Mouse (Mus musculus): Measurements from ENCODE around the gene Dcaf6. TPM values are rescaled to one million over a fixed set of nuclear protein-coding genes. Genes with fewer than 3 reads are reported as not detected.

The Dcaf6 gene
- total and polyA plus RNA-seq, 2 experiments = 20.5 to 38.9 TPM

DNA sequence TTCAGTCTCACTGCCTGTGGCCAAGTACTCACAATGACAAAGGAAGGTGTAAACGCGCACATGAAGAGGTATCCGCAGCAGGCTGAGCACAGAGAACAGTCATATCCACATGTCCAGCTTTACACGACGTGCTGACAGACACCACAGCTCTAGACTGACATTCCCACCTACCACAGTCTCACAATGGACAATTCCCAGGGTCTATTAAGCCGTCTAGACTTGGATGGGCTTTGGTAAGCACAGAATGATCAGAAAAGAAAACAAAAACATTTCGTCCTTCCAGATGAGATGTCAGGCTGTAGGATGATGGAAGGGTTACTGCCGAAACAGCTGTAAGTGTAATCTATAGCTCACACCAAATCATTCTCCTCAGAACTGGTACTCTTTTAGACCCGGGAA, 73.8 kb downstream of the Dcaf6 start:
- Histone ChIP-seq H3K4me1 (ENCODE audit: control insufficient read depth, insufficient read depth, low read length) (no peaks in the 10 kb centered on the region), H3K4me3 (ENCODE audit: insufficient read depth, low read depth, low read length) (no peak overlapping the region), H3K27me3 (ENCODE audit: control insufficient read depth, insufficient read depth, low read length) (no peaks in the 10 kb centered on the region), H3K36me3 (ENCODE audit: control insufficient read depth, insufficient read depth, low read length) (peaks cover 21% of the 10 kb centered on the region), H3K9ac (ENCODE audit: low read depth, low read length) (no peak overlapping the region), H3K27ac (replicated peaks; ENCODE audit: insufficient read depth, low read depth, low read length) (no peak overlapping the region), H3K79me2 (ENCODE audit: control insufficient read depth, insufficient read depth, low read length) (no peaks in the 10 kb centered on the region; the same call in 1 of the 2 replicates)
- TF ChIP-seq CTCF (IDR thresholded peaks at IDR 0.05; ENCODE audit: low read depth, low read length) (no peak), POLR2A (IDR thresholded peaks at IDR 0.05; ENCODE audit: extremely low read depth, insufficient read depth, low read length) (no peak)
- no peak for DNase-seq (ENCODE audit: extremely low read depth, low read depth, low spot score)
- WGBS = 89% methylated on average over 9 of the region's 9 CpGs

- Histone ChIP-seq H3K27ac (replicated peaks; ENCODE audit: insufficient read depth, low read depth, low read length) (no peak overlapping the region), H3K27me3 (ENCODE audit: control insufficient read depth, insufficient read depth, low read length) (no peaks in the 10 kb centered on the region), H3K4me1 (ENCODE audit: control insufficient read depth, insufficient read depth, low read length) (no peaks in the 10 kb centered on the region), H3K36me3 (ENCODE audit: control insufficient read depth, insufficient read depth, low read length) (peaks cover 21% of the 10 kb centered on the region), H3K79me2 (ENCODE audit: control insufficient read depth, insufficient read depth, low read length) (no peaks in the 10 kb centered on the region; the same call in 1 of the 2 replicates), H3K4me3 (ENCODE audit: insufficient read depth, low read depth, low read length) (no peak overlapping the region), H3K9ac (ENCODE audit: low read depth, low read length) (no peak overlapping the region)
- TF ChIP-seq POLR2A (IDR thresholded peaks at IDR 0.05; ENCODE audit: extremely low read depth, insufficient read depth, low read length) (no peak), CTCF (IDR thresholded peaks at IDR 0.05; ENCODE audit: low read depth, low read length) (no peak)
- no peak for DNase-seq (ENCODE audit: extremely low read depth, low read depth, low spot score)
- WGBS = 91% methylated on average over 14 of the region's 14 CpGs
Observed at GRCm38 (mm10) chr1:165385810-165386524, 74.3 kb downstream of the Dcaf6 start.

DNA sequence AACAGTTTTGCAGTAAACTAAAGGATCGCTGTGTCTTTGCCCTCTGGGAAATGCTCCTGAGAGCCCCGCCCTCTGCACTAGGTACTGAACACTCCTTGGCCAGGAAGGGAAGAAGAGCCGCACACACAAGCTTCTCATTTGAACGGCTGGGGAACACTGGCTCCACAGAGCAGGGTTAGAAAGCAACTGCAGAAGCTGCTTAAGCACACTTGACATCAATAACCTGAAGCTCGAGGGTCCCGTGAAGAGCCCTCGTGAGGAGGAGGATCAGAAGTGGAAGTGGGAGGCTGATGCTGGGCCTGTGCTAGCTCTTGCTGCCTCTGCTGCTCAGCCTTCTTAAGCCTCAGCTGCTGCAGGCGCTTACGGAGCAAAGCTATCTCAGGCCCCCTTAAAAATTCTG, 86.4 kb downstream of the Dcaf6 start:
- no peaks in the 10 kb centered on the region for H3K4me1 ChIP-seq (ENCODE audit: control insufficient read depth, insufficient read depth, low read length)
- WGBS = 84% methylated on average over 9 of the region's 9 CpGs

GRCm38 (mm10) chr1:165370990-165371389, 89.3 kb downstream of the Dcaf6 start:
- no peak for TF ChIP-seq POLR2A (IDR thresholded peaks at IDR 0.05; ENCODE audit: extremely low read depth, insufficient read depth, low read length)
- TF ChIP-seq CTCF (IDR thresholded peaks at IDR 0.05; ENCODE audit: low read depth, low read length) = no peak
- 98% methylated on average over 4 of the region's 4 CpGs for WGBS
- peaks cover 15% of the 10 kb centered on the region for H3K36me3 ChIP-seq (ENCODE audit: control insufficient read depth, insufficient read depth, low read length)
- H3K79me2 ChIP-seq (ENCODE audit: control insufficient read depth, insufficient read depth, low read length) = no peaks in the 10 kb centered on the region
- no peaks in the 10 kb centered on the region for H3K27me3 ChIP-seq (ENCODE audit: control insufficient read depth, insufficient read depth, low read length)
- no peak overlapping the region for H3K27ac ChIP-seq (replicated peaks; ENCODE audit: insufficient read depth, low read depth, low read length)
- no peak overlapping the region for H3K9ac ChIP-seq (ENCODE audit: low read depth, low read length)
- no peaks in the 10 kb centered on the region for H3K4me1 ChIP-seq (ENCODE audit: control insufficient read depth, insufficient read depth, low read length)
- H3K4me3 ChIP-seq (ENCODE audit: insufficient read depth, low read depth, low read length) = no peak overlapping the region
- no peak for DNase-seq (ENCODE audit: extremely low read depth, low read depth, low spot score)

More for the DNA sequence above, 86.4 kb downstream of the Dcaf6 start:
- no peak for DNase-seq (ENCODE audit: extremely low read depth, low read depth, low spot score)
- no peak overlapping the region for H3K4me3 ChIP-seq (ENCODE audit: insufficient read depth, low read depth, low read length)
- H3K27me3 ChIP-seq (ENCODE audit: control insufficient read depth, insufficient read depth, low read length) = no peaks in the 10 kb centered on the region
- TF ChIP-seq POLR2A (IDR thresholded peaks at IDR 0.05; ENCODE audit: extremely low read depth, insufficient read depth, low read length) (no peak), CTCF (IDR thresholded peaks at IDR 0.05; ENCODE audit: low read depth, low read length) (no peak)
- peaks cover 13% of the 10 kb centered on the region for H3K36me3 ChIP-seq (ENCODE audit: control insufficient read depth, insufficient read depth, low read length)
- no peaks in the 10 kb centered on the region for H3K79me2 ChIP-seq (ENCODE audit: control insufficient read depth, insufficient read depth, low read length)
- H3K27ac ChIP-seq (replicated peaks; ENCODE audit: insufficient read depth, low read depth, low read length) = no peak overlapping the region
- H3K9ac ChIP-seq (ENCODE audit: low read depth, low read length) = no peak overlapping the region

DNA sequence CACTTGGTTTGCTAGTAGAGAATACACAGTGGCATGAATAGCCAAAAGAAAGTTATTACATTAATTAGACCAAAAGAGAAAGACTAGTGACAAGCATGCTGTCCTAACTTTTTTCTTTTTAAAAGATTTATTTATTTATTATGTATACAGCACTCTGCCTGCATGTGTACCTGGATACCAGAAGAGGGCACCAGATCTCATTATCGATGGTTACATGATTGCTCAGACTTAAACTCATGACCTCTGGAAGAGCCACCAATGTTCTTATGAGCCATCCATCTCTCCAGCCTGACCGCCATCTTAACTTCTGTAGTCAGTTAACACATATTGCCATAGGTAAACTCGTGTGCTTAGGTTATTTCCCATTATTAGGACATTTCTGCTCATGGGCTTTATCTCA, 95.2 kb downstream of the Dcaf6 start:
- H3K79me2 ChIP-seq (ENCODE audit: control insufficient read depth, insufficient read depth, low read length) = no peaks in the 10 kb centered on the region; the same call in 1 of the 2 replicates
- H3K27ac ChIP-seq (replicated peaks; ENCODE audit: insufficient read depth, low read depth, low read length) = no peak overlapping the region
- H3K36me3 ChIP-seq (ENCODE audit: control insufficient read depth, insufficient read depth, low read length) = peaks cover 7% of the 10 kb centered on the region
- no peak overlapping the region for H3K9ac ChIP-seq (ENCODE audit: low read depth, low read length)
- H3K27me3 ChIP-seq (ENCODE audit: control insufficient read depth, insufficient read depth, low read length) = no peaks in the 10 kb centered on the region
- 96% methylated on average over 3 of the region's 3 CpGs for WGBS
- H3K4me3 ChIP-seq (ENCODE audit: insufficient read depth, low read depth, low read length) = no peak overlapping the region
- no peaks in the 10 kb centered on the region for H3K4me1 ChIP-seq (ENCODE audit: control insufficient read depth, insufficient read depth, low read length)
- DNase-seq (ENCODE audit: extremely low read depth, low read depth, low spot score) = peak; percentile 16
- TF ChIP-seq POLR2A (IDR thresholded peaks at IDR 0.05; ENCODE audit: extremely low read depth, insufficient read depth, low read length) (no peak), CTCF (IDR thresholded peaks at IDR 0.05; ENCODE audit: low read depth, low read length) (0 out of 2 replicates have a peak, but pooled peaks have one; percentile 4)

GRCm38 (mm10) chr1:165363271-165363670, 97.0 kb downstream of the Dcaf6 start:
- H3K27ac ChIP-seq (replicated peaks; ENCODE audit: insufficient read depth, low read depth, low read length) = no peak overlapping the region
- H3K9ac ChIP-seq (ENCODE audit: low read depth, low read length) = no peak overlapping the region
- peaks cover 7% of the 10 kb centered on the region for H3K36me3 ChIP-seq (ENCODE audit: control insufficient read depth, insufficient read depth, low read length)
- 86% methylated on average over 2 of the region's 2 CpGs for WGBS
- TF ChIP-seq CTCF (IDR thresholded peaks at IDR 0.05; ENCODE audit: low read depth, low read length) (no peak), POLR2A (IDR thresholded peaks at IDR 0.05; ENCODE audit: extremely low read depth, insufficient read depth, low read length) (no peak)
- DNase-seq (ENCODE audit: extremely low read depth, low read depth, low spot score) = no peak
- H3K4me3 ChIP-seq (ENCODE audit: insufficient read depth, low read depth, low read length) = no peak overlapping the region
- no peaks in the 10 kb centered on the region for H3K4me1 ChIP-seq (ENCODE audit: control insufficient read depth, insufficient read depth, low read length)
- H3K79me2 ChIP-seq (ENCODE audit: control insufficient read depth, insufficient read depth, low read length) = no peaks in the 10 kb centered on the region; the same call in 1 of the 2 replicates
- no peaks in the 10 kb centered on the region for H3K27me3 ChIP-seq (ENCODE audit: control insufficient read depth, insufficient read depth, low read length)
